Mouse (Mus musculus) forebrain, embryonic 14.5 days (tissue): ENCODE data around the gene Rsg1. TPM values are rescaled to one million over a fixed set of nuclear protein-coding genes. Genes with fewer than 3 reads are reported as not detected.
A peak's percentile ranks its signal among the peaks of the same experiment; 100 is the strongest.

Source experiments
- ATAC-seq: fragments of 200-750 bp; cut with Nextera tagmentation; 2 replicates; pipeline ENCODE4 v1.8.0; 2017; ENCODE audit warnings: mild to moderate bottlenecking, moderate library complexity
- DNase-seq: peaks from one replicate; pipeline ENCODE4 v3.0.0-alpha.2; 2015; ENCODE audit warnings: low spot score
- H3K27ac ChIP-seq: fragments of 300-500 bp; sonication (generic); 2 replicates; pipeline ENCODE4 v1.5.1; 2014; ENCODE audit warnings: low read depth, mild to moderate bottlenecking, control low read depth, low read length, moderate library complexity
- H3K27me3 ChIP-seq: fragments of 300-500 bp; sonication (generic); replicated peaks from 2 replicates; pipeline ENCODE4 v1.6.1; 2014; ENCODE audit warnings: low read length, control low read depth, mixed read lengths; ENCODE audit not compliant: control insufficient read depth, insufficient read depth
- H3K36me3 ChIP-seq: fragments of 300-500 bp; sonication (generic); 2 replicates; pipeline ENCODE4 v1.6.1; 2014; ENCODE audit warnings: low read length, control low read depth; ENCODE audit not compliant: control insufficient read depth, insufficient read depth
- H3K4me1 ChIP-seq: fragments of 300-500 bp; sonication (generic); 2 replicates; pipeline ENCODE4 v1.6.1; 2014; ENCODE audit warnings: antibody characterized with exemption, low read length, control low read depth; ENCODE audit not compliant: control insufficient read depth, insufficient read depth
- H3K4me2 ChIP-seq: fragments of 300-500 bp; sonication (generic); 2 replicates; pipeline ENCODE4 v1.6.1; 2014; ENCODE audit warnings: mild to moderate bottlenecking, control low read depth, low read length
- H3K4me3 ChIP-seq: fragments of 300-500 bp; sonication (generic); 2 replicates; pipeline ENCODE4 v1.5.1; 2014; ENCODE audit warnings: low read depth, low read length, control low read depth
- H3K9ac ChIP-seq: fragments of 300-500 bp; sonication (generic); 2 replicates; pipeline ENCODE4 v1.6.1; 2014; ENCODE audit warnings: mild to moderate bottlenecking, low read length, control low read depth, moderate library complexity
- H3K9me3 ChIP-seq: fragments of 300-500 bp; sonication (generic); replicated peaks from 2 replicates; pipeline ENCODE4 v1.6.1; 2016; ENCODE audit warnings: low read length, control low read depth, mixed read lengths; ENCODE audit not compliant: control insufficient read depth
- WGBS: fragments of 180-500 bp; shearing (Covaris S2); extraction: QIAGEN DNeasy Blood & Tissue Kit; methylation state at CpG from one replicate; pipeline ENCODE4 v1.1.7; 2014; 5-methylcytosine and 5-hydroxymethylcytosine counted together
- polyA plus RNA-seq: library from polyadenylated mRNA; unstranded; fragments of >200 nt; fragmentation: Nextera tagmentation; extraction: Ambion mirVana; gene quantifications from 2 replicates; pipeline ENCODE4 v1.2.1, GENCODE M21; 2014

The Rsg1 gene
- 6.5 and 6.7 TPM in 2 replicates for polyA plus RNA-seq

DNA sequence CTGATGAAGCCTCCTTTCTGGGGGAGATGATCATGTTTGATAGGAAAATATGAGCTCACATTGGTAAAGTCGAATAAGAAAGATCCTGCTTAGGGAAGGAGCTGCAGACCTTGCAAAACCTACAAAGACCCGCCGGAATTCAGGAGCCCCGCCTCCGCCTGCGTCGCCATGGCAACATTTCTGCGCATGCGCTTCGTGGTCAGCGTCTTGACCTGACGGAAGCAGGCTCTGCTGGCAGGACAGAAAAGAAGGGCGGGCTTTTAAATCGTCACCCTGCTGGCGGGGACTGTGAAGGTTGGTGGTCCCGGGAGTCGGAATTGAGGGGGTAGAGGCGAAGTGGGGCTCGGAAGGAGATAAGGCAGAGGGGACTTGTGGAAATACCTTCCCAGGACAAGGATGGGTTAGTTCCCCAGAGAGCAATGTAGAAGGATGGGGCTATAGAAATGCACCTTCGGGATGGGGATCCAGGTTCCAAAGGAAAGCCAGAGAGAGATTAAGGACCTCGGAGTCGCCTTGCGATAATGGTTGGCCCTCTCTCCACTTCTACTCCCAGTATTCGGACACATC, at the start of gene Rsg1:
Rsg1 (plus strand) TSS at position 187 of the 567 bp plus-strand sequence.
- peak within 1 kb of the TSS; percentile 66; the same call in 1 of the 2 replicates for H3K27ac ChIP-seq
- H3K9ac ChIP-seq = peak within 1 kb of the TSS; percentile 69
- WGBS = under 1% methylated on average over 24 of the region's 24 CpGs
- H3K9me3 ChIP-seq = no peaks in the 10 kb centered on the region
- H3K27me3 ChIP-seq = no peaks in the 10 kb centered on the region
- H3K4me3 ChIP-seq = peak within 1 kb of the TSS; percentile 47
- H3K36me3 ChIP-seq = no peaks in the 10 kb centered on the region
- peaks cover 10% of the 10 kb centered on the region for H3K4me1 ChIP-seq
- DNase-seq (peak; percentile 98), ATAC-seq (peak; percentile 84)
- H3K4me2 ChIP-seq = peak within 1 kb of the TSS; percentile 92

- ATAC-seq (no peak), DNase-seq (no peak)
- Histone ChIP-seq H3K27ac (no peak overlapping the region), H3K27me3 (no peaks in the 10 kb centered on the region), H3K9ac (no peak overlapping the region), H3K9me3 (0 out of 2 replicates have a peak, but pooled peaks cover 5% of the 10 kb centered on the region), H3K4me2 (no peak overlapping the region), H3K36me3 (peaks cover 21% of the 10 kb centered on the region), H3K4me3 (no peak overlapping the region), H3K4me1 (no peaks in the 10 kb centered on the region)
- 86% methylated on average over 8 of the region's 8 CpGs for WGBS
Observed at GRCm38 (mm10) chr4:141165744-141166292, 47.9 kb upstream of the Rsg1 start.

DNA sequence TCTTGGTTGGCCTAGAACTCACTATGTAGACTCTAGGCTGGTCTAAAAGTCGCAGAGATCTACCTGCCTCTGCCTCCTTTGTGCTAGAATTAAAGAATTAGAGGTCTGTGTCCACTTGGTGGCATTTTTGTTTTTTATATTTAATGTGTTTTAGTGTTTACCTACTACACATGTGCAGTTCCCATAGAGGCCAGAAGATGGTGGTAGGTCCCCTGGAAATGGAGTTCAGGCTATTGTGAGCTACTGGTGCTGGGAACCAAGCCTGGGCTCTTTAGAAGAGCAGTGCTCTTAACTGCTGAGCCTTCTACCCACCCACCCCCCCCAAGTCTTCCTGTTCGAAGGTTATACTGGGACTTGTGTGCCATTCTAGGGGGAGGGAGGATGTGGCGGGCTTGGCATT, 46.6 kb upstream of the Rsg1 start:
- H3K4me3 ChIP-seq = no peak overlapping the region
- peaks cover 34% of the 10 kb centered on the region for H3K36me3 ChIP-seq
- 0 out of 2 replicates have a peak, but pooled peaks cover 5% of the 10 kb centered on the region for H3K9me3 ChIP-seq
- no peak for ATAC-seq
- H3K27ac ChIP-seq = no peak overlapping the region
- H3K9ac ChIP-seq = no peak overlapping the region
- H3K4me1 ChIP-seq = no peaks in the 10 kb centered on the region
- H3K4me2 ChIP-seq = no peak overlapping the region
- DNase-seq = no peak
- WGBS = over 99% methylated on average over 3 of the region's 3 CpGs
- H3K27me3 ChIP-seq = no peaks in the 10 kb centered on the region

GRCm38 (mm10) chr4:141172121-141172520, 41.6 kb upstream of the Rsg1 start:
- Histone ChIP-seq H3K4me2 (no peak overlapping the region), H3K9me3 (no peaks in the 10 kb centered on the region), H3K27ac (no peak overlapping the region), H3K9ac (no peak overlapping the region), H3K4me1 (no peaks in the 10 kb centered on the region), H3K4me3 (no peak overlapping the region), H3K27me3 (no peaks in the 10 kb centered on the region), H3K36me3 (peaks cover 64% of the 10 kb centered on the region)
- DNase-seq = no peak
- no peak for ATAC-seq
- WGBS = 86% methylated on average over 8 of the region's 8 CpGs

DNA sequence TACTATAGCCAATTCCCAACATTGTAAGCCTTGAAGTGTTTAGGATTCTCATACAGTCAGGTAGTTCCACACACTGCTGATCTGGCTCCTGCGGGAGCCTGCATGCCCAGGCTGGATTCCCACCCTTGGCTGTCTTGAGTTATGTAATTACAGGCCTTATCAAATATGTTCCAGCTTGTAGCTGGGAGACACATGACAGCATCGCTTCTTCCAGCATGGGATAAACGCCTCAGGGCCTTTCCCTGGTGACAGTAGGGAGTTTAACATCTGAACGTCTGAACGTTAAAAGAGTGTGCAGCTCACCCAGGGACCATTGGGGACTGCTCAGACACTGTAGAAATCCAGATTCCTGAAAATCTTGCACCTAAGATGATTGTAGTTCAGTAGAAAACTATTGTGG, 38.0 kb upstream of the Rsg1 start:
- no peak for DNase-seq
- Histone ChIP-seq H3K36me3 (peaks cover 53% of the 10 kb centered on the region), H3K4me1 (no peaks in the 10 kb centered on the region), H3K4me3 (no peak overlapping the region), H3K4me2 (no peak overlapping the region), H3K27me3 (no peaks in the 10 kb centered on the region), H3K9me3 (no peaks in the 10 kb centered on the region), H3K9ac (no peak overlapping the region), H3K27ac (no peak overlapping the region)
- ATAC-seq = no peak
- WGBS = 88% methylated on average over 5 of the region's 5 CpGs

DNA sequence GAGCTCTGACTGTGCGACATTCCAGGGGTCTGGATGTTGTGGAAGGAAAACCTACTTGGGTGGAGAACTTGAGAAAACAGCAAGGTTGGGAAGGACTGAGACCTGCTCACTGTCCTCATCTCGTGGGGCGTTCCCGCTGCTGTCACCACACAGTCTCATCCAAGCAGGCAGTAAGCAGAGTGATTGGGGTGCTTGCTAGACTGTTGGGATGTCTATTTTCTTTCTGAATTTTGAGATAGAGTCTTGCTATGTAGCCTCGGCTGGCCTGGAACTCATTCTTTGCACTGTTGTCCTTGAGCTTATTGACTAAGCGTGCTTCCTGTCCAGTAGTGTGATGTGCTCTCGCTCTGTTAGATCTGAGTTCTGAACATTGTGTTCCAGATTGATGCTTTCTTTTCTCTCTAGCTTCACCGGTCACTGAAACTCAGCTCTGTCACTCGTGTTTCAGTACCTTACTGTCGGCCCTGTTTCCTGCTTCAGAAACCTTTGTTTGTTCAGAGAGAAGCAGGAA, 37.4 kb upstream of the Rsg1 start:
- Histone ChIP-seq H3K4me3 (no peak overlapping the region), H3K4me1 (no peaks in the 10 kb centered on the region), H3K9ac (no peak overlapping the region), H3K4me2 (no peak overlapping the region), H3K27me3 (no peaks in the 10 kb centered on the region), H3K9me3 (no peaks in the 10 kb centered on the region), H3K27ac (no peak overlapping the region), H3K36me3 (peaks cover 53% of the 10 kb centered on the region)
- DNase-seq = no peak
- WGBS = 94% methylated on average over 10 of the region's 10 CpGs
- no peak for ATAC-seq

DNA sequence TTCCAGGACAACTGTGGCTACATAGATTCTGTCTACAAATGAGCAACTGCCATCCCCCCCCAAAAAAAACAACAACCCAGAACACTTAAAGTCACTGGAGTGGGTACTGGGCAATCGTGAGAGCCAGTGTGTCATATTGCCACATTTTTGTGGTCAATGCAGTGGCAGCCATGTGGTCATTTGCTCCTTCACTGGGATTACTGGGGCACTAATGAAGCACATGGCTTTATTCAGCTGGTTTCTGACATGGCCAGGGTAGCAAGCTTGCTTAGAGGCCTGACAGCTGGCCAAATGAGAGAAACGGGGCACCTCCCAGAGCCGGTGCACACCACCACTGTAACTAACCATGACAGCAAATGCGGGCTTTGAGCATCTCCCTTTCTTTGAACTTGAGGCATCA, 35.3 kb upstream of the Rsg1 start:
- H3K4me3 ChIP-seq = no peak overlapping the region
- no peaks in the 10 kb centered on the region for H3K27me3 ChIP-seq
- H3K9ac ChIP-seq = no peak overlapping the region
- H3K27ac ChIP-seq = no peak overlapping the region
- H3K36me3 ChIP-seq = peaks cover 44% of the 10 kb centered on the region
- ATAC-seq (no peak), DNase-seq (no peak)
- no peak overlapping the region for H3K4me2 ChIP-seq
- WGBS = 84% methylated on average over 4 of the region's 4 CpGs
- H3K9me3 ChIP-seq = no peaks in the 10 kb centered on the region
- H3K4me1 ChIP-seq = no peaks in the 10 kb centered on the region

GRCm38 (mm10) chr4:141180831-141181230, 32.9 kb upstream of the Rsg1 start:
- H3K4me3 ChIP-seq = no peak overlapping the region
- H3K4me2 ChIP-seq = no peak overlapping the region
- 83% methylated on average over 8 of the region's 8 CpGs for WGBS
- H3K27ac ChIP-seq = no peak overlapping the region
- H3K4me1 ChIP-seq = no peaks in the 10 kb centered on the region
- ATAC-seq (no peak), DNase-seq (no peak)
- no peaks in the 10 kb centered on the region for H3K9me3 ChIP-seq
- peaks cover 41% of the 10 kb centered on the region for H3K36me3 ChIP-seq
- no peaks in the 10 kb centered on the region for H3K27me3 ChIP-seq
- no peak overlapping the region for H3K9ac ChIP-seq

- 97% methylated on average over 6 of the region's 6 CpGs for WGBS
- Histone ChIP-seq H3K4me2 (no peak overlapping the region), H3K27ac (no peak overlapping the region), H3K27me3 (no peaks in the 10 kb centered on the region), H3K36me3 (peaks cover 34% of the 10 kb centered on the region), H3K4me3 (no peak overlapping the region), H3K9ac (no peak overlapping the region), H3K9me3 (no peaks in the 10 kb centered on the region), H3K4me1 (no peaks in the 10 kb centered on the region)
- ATAC-seq (no peak), DNase-seq (no peak)
Observed at GRCm38 (mm10) chr4:141181981-141182380, 31.8 kb upstream of the Rsg1 start.
